Mouse (Mus musculus): ENCODE results near the gene Dnajb2.
A peak's percentile ranks its signal among the peaks of the same experiment; 100 is the strongest.

The Dnajb2 gene

DNA sequence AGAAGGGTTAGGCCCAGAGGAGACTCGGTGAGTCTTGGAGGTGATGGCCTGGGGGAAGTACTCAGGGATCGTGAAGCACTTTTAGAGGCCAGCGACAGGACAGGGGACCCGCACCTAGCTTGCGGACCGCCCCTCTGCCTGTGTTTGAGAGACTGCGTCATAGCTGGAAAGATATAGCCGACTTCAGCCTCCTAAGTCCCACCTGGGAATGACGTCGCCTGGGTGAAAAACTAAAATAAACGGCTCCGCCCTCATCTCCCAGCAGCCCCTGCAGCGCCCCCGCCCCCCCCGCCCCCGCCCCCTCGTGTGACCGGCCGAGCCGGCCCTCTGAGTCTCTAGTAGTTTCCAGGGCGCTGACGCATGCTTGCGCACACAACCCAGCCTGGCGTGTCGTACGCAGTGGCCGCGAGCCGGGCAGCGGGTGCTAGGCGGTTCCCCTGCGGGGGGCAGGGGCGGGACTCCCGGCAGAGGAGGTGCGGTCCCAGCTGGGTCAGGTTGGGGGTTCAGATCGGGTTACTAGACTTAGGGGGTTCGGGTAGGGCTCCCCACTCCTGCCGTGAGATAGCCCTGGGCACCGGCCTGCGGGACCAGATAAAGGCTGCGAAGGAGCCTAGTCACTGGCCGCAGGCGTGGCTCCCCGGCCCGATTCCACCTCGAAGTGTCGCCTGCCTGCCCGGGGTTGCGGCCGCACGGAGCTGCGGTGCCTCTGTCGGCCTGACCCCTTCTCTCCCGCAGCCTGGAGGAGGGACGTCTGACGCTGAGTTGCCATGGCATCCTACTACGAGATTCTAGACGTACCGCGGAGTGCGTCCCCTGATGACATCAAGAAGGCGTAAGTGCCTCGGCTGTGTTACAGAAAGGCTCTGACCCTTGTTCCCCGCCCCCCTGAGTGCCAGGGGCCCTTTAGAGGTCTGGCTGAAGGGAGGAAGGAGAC lies at the start of gene Dnajb2:
Gene Dnajb2, plus strand, starts transcription at position 290 of the 934 bp plus-strand sequence.
- DNase-seq: peak; percentile 91 to 93

DNA sequence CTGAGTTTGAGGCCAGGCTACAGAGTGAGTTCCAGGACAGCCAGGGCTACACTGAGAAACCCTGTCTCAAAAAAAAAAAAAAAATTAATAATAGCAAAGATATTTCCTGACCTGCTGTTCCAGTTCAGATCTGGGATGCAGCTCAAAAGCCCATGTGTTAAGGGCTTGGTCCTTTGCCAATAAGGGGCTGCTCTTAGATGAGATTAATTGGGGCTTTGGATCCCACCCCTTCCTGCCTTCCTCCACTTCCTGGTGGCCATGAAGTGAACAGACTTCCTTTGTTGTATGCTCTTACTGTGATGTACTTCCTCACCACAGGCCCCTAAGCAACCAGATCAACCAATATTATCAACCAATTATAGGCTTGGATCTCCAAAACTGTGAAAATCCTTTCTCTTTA lies 49.1 kb upstream of the Dnajb2 start:
- DNase-seq: no peak

DNA sequence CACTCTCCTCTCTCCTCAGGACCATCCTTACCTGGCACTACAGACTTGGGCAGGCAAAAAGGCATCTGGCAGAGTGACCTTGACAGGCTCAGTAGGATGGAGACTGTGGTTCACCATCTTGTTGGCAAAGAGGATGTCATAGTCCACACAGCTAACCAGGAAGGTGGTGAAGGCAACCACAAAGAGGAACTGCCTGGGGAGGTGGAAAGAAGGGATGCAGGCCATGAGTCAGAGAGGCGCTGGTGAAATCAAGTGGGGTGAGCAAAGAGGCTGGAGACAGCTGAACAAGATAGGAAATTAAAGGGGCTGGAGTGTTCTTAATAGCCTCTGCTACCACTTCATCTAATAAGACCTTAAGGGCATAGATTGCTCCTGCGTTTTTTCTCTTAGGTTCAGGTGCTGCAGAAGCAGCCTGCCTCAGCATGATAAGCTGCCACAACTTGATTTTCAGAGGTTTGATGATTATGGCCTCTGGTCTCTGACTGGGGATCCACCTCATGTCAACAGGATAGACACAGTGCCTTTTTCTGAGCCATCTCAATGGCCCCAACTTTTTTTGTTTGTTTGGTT lies 48.2 kb upstream of the Dnajb2 start:
- DNase-seq: no peak

DNA sequence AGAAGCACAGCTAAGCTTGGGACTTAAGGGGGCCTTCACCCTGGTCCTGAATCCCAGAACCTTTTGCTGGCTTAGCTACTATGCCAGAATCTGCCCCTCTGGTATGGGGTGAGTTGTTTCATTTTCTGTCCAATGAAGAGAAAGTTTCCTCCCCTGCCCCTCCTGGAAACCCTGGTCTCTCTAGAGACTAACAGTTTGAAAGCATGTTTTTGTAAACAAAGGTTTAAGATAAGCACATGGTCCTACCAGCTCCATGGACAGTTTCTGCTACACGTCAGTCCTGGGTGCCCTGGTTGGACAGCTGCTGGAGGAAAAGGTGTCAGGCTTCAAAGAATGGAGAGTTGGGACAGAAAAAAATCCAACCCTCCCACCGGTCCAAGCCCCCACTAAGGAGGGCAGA lies 45.6 kb upstream of the Dnajb2 start:
- DNase-seq: no peak

DNA sequence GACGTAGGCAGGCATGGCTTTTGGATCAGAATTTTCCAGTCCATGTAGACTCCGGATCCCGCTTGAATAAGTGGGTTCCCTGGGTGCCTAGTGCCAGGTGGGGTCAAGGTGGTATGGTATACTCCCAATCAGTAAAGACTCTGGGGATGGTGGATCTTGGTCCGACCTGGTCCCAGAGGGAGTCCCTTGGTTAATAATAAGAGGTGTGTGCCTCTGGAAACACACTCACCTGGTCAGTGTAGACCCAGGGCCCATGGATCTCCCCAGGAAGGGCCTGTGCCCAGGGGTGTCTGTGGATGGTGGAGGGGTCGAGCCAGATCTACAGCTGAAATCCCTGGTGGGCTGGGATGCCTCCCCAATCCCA lies 45.0 kb upstream of the Dnajb2 start:
- no peak for DNase-seq

DNA sequence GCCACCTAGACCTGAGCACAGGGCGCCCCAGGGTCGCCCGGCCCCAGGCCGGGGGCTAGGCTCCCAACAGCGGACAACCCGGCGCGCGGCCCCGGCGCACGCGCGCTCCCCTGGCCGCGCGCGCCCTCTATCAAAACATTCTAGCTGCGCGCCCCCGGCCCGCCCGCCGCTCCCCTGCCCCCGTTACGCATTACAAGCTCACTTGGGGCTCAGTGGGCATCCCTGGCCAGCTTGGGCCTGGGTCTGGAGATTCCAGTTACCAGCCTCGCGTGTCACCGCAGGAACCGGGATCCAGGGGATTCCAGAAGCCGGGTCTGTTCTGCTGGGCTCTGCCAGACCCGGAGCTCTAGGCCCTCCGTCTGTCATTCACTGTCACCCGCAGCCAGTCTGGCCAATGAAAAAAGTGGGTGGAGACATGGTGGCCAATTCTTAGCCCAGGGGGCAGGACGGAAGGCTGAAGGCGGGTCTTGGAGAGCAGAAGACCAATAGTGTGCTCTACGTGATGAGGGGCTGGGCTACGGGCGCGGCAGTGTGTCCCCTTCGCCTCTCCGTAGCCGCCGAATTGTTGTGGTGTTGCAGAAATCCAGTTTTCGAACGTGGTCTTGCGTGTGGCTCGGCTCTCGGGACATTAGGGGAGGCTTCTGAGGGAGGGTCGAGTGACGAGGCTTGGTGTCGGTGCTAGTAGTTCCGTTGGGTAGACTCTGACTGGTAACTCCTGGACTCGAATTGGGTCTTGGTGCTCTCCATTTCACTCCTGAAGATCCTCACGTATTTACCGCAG lies 44.4 kb upstream of the Dnajb2 start, which contains the start of the genes Ankzf1 and Atg9a:
Gene Ankzf1, plus strand, starts transcription at position 530 of the 781 bp plus-strand sequence.
Gene Atg9a, minus strand, starts transcription at position 575 of the 781 bp plus-strand sequence.
- peak; percentile 92 to 98 for DNase-seq

DNA sequence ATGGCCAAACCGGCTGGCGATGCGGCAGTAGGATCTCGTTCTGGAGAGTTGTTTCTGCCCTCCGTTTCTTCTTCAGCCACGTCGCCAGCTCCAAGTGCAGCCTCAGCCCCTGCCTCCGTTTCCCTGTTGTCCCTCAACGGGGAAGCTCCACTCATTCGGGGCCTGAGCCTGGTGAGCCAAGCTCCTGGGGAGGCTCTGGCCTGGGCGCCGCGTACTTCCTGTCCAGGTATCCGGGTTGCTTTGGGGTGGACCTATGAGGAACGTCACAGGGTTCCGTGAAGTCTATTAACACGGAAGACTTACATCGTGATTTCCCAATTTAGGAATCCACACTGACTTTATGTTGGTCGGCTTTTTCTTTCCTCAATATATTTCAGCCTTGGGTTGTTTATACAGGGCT lies 43.8 kb upstream of the Dnajb2 start:
- DNase-seq: peak in 1 of 2 experiments; percentile 48

DNA sequence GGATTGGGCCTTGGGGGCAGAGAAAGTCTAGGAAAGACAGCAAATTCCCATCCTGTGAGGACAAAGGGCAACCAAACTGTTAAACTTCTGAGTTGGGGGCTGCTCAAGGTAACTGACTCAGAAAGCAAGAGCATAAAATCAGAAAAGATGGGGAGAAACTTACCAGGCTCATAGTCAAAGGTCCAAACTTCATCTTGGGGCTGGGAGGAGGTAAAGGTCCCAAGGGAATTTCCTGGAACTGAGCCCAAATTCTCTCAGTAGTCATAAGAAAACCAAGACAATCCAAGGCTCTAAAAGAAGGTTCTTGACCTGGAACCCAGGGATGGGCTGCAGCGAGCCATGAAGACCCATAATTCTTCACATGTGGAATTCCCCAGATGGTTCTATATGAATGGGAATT lies 35.0 kb upstream of the Dnajb2 start:
- no peak for DNase-seq

DNA sequence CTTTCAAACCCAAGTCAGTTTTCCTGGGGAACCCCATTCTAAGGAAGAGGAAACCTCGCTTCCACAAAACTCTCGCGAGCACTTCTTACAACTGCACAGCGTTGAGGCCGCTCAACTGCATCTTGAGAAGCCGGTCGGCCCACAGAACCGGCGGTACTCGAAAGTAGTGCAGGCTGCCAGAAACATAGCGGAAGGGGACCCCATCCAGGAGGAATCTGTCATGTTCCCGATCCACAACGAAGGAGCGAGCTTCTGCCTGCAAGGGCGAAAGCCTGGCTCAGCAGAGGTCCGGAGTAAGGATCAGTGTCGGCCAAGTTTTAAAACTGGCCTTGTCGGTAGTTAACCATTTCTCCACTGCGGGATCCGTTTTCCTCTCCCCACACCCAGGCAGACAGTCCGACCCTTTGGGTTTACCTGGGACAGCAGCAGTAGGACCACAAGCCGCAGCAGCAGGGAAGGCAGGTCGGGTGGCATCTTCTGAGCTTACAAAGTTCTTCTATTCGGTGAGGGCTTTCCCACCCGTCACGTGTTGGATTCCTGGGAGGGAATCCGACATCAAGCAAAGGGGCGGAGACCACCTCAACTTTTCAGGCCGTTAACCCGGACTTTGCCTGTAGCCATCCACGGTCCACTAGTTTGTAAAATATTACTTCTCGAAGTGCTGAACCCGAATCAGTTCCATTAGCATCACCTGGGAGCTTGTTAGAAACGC lies 27.1 kb upstream of the Dnajb2 start:
- DNase-seq: no peak

DNA sequence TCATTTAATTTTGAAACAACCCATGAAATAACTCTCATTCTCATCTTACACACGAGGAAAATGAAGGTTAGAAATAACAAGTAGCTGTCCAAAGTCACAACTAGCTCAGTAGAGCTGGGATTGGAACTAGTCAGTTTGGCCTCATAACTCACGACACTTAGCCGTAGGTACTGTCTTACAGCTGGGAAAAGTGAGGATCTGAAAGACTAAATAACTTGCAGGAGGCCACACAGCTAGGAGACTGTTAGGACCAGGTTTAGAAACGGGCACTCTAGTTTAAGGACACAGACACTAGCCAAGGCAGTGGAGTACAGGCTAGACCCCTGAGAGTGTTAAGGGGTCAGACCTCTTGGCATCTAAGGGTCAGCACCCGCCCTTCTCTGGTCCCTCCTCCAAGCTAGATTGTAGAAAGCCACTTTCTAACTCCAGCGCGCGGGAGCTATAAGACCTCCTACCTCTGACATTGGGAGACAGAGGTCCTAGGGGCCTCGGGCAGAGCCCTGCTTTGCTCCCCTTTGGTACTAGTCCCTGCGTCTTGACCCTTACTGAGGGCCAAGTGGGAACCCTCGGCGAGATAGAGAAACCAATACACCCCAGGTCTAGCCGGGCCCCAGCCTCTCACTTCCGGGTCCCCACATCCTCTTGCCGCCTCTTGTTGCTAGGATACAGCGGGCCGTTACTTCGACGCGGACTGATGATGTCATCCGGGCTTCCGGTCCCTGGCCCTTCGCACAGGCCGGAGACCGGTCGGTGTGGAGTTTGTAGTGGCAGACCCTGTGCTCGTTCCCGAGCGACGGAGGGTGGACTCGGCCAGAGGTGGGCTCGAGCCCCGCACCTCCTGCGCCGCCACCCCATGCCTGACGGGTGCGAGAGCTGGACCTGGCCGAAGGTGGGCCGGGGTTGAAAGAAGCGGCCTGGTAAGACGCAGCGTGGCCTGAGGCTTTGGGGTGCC lies 25.8 kb upstream of the Dnajb2 start, which contains the start of the genes Glb1l and Stk16:
Gene Glb1l, minus strand, starts transcription at position 678 of the 952 bp plus-strand sequence.
Gene Stk16, plus strand, starts transcription at position 703 of the 952 bp plus-strand sequence.
- peak; percentile 96 for DNase-seq

DNA sequence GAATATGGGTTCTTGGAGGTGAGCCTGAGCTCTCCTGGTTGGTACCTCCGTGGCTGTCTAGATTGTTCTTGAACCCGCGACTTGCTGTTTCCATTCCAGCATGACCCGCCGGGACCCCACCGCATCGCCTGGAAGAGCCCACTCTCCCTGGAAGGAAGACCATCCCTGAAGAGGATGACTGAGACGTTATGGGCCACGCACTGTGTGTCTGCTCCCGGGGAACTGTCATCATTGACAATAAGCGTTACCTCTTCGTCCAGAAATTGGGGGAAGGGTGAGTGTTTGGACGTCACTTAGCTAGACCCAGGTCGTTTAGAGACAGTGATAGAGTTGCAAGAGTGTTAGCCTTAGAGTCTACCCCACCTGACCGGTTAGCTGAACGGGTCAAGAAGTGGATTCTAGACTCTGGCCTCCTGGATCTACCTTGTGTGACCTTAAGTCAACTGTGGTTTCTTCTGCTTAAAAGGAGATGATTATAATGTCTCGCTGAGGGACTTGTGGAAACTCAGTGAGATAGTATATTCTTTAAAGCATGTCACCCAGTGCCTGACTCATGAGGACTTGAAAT lies 25.0 kb upstream of the Dnajb2 start:
- no peak for DNase-seq

DNA sequence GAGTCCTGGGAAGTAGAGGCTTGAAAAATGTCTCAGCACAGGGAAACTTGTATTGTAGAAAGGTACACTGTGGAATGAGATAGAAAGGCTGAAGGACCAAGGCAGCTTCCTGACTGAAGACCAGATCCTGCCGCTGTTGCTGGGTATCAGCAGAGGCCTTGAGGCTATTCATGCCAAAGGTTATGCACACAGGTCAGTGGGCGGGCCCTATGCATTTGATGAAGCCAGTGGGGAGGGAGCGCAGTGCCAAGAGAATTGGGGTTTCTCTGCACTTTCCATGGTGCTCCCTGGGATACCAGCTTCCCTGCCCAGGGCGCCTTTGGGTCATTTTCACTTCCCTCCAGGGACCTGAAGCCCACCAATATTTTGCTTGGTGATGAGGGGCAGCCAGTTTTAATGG lies 23.7 kb upstream of the Dnajb2 start:
- no peak for DNase-seq

DNA sequence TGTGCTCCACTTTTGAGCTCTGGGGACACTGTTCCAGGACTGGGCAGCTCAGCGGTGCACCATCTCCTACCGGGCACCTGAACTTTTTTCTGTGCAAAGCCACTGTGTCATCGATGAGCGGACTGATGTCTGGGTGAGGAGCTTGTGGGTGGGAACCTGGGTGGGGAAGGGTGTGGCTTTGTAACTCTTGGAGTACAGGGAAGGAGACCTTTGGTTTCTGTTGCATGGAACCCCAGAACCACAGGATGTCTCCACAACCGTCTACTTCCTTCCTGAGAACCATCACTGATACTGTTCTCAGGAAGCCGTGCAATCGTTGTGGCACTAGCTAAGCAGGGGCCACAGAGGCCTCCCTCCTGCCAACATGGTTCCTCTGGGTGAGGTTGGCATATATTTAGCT lies 23.1 kb upstream of the Dnajb2 start:
- DNase-seq: no peak

DNA sequence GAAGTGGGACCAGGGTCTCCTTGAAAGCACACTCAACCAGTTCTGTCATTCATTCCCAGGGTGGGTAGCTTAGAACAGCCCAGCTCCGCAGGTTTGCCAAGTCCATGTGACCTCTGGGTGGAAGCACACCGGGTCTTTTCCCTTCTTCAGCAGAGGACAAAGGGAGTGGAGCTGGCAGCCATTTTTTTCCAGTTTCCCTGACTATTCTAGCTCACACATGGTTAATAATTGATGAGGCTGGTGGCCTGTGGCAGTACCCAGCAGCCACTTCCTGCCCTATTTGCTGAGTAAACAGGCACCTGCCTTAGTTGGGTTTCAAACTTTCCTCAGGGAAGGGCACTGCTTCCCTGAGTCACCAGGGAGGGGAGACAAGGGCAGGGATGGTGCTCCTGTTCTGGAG lies 21.8 kb upstream of the Dnajb2 start:
- DNase-seq: peak in 1 of 2 experiments; percentile 19

DNA sequence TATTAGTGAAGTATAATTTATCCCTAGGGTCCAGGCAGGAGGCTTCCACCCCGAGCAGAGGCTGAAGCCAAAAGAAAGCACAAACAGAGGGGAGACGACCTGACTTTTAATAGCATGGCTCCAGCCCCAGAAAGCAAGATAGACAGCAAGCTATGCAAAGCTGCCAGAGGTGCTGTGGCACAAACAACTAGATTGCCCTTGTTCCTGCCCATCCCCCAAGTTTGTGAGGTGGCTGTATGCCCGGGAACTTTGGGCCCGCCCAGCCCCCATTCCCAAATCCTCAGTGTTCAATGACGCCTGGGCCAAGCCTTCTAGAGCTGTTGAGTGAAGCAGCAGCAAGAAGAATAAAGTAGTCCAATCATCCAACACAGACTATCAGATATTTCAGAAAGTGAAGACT lies 21.3 kb upstream of the Dnajb2 start:
- DNase-seq: peak; percentile 35 to 49

DNA sequence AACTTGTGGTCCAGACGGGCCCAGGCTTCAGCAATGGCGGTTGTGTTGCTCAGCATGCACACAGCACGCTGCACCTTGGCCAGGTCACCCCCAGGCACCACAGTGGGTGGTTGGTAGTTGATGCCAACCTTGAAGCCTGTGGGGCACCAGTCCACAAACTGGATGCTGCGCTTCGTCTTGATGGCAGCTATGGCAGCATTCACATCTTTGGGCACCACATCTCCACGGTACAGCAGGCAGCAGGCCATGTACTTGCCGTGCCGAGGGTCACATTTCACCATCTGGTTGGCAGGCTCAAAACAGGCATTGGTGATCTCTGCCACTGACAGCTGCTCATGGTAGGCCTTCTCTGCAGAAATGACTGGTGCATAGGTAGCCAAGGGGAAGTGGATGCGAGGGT lies 20.4 kb upstream of the Dnajb2 start:
- DNase-seq: peak in 1 of 2 experiments; percentile 27

DNA sequence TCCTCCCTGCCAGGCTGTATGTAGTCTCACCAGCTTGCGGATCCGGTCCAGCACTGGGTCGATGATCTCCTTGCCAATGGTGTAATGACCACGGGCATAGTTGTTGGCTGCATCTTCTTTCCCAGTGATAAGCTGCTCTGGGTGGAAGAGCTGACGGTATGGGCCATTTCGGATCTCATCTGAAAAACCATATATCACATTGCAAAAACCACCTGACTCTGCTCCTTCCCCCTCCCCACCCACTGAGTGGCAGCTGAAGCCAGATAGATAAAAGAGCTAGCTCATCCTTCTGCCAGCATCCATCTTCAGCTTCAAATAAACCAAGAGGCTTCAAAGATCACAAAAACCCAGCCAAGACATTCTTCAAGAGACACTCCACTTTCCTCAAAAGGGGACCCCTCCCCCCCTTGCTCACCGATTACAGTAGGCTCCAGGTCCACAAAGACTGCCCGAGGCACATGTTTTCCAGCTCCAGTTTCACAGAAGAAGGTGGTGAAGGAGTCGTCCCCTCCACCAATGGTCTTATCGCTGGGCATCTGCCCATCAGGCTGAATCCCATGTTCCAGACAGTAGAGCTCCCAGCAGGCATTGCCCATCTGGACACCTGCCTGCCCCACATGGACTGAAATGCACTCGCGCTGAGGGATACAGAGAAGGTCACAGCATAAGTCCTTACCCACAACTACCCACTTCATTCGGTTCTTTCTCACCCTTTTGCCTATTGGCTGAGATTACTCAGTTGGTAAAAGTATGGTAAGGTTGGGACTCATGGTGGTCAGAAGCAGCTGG lies 19.2 kb upstream of the Dnajb2 start:
- peak; percentile 61 to 65 for DNase-seq

DNA sequence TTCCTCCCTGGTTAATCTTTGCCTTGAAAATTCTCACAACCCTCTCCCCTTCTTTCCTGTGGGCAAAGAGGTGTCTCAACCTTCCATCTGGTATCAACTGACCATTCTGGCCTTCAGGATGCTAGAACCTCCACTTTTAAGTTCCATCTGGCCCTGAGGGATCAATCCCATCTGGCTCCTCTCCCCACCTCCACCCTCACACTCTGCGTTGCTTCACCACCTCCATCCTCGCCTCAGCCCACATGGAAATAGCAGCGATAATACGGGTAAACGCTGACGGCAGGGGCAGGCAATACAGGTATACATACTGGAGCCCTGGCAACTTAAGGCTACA lies 18.3 kb upstream of the Dnajb2 start:
- peak in 1 of 2 experiments; percentile 66 for DNase-seq

DNA sequence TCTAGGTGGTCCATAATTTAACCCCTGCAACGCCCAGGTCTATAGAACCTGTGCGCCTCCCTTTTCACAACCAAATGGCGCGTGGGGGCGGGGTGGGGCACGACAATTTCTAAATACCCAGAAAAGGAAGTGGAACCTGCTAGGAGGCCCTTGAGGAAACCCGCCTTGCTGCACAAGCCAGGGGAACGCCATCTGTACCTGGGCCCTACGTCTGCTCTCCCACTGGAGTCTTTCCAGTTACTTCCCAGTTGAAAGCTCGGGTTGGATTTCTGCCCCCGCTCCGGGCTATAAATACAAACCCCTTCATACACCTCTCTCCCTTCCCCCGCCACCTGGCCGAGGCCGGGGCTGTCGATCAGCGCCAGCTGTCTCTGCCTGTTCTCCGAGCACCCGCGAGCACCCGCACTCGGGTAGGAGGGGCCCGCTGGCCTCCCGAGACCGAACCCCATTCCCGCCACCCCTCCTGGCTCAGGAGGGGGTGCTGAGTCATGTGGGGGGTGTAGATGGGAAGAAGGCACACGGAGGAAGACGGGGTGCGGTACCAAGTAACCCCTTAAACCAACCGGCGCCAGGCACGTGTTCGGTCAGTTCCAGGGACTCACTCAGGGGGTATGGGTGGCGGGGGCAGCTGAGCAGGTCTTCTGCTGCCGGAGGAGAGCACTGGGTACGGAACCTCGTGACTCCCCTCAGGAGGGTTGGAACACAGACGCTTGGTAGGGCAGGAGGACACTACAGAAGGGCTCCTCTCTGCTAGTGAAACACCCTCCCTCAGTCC lies 17.8 kb upstream of the Dnajb2 start:
- DNase-seq: peak; percentile 91 to 95
